Mouse (Mus musculus) stomach, embryonic 15.5 days (tissue): Measurements from ENCODE around the gene 4930455H04Rik. TPM values are rescaled to one million over a fixed set of nuclear protein-coding genes. Genes with fewer than 3 reads are reported as not detected.
A peak's percentile ranks its signal among the peaks of the same experiment; 100 is the strongest.

Experiments used
- ATAC-seq: fragments of 200-750 bp; cut with Nextera tagmentation; 2 replicates; pipeline ENCODE4 v1.8.0; 2017; ENCODE audit warnings: low read depth, moderate number of reproducible peaks, moderate TSS enrichment; ENCODE audit not compliant: insufficient read depth, low FRiP score
- H3K27ac ChIP-seq: fragments of 300-500 bp; sonication (generic); 2 replicates; pipeline ENCODE4 v1.5.1; 2015; ENCODE audit warnings: mild to moderate bottlenecking, inconsistent platforms
- H3K27me3 ChIP-seq: fragments of 300-500 bp; sonication (generic); replicated peaks from 2 replicates; pipeline ENCODE4 v1.6.1; 2015; ENCODE audit warnings: inconsistent platforms
- H3K36me3 ChIP-seq: fragments of 300-500 bp; sonication (generic); 2 replicates; pipeline ENCODE4 v1.6.1; 2015; ENCODE audit warnings: inconsistent platforms
- H3K4me1 ChIP-seq: fragments of 300-500 bp; sonication (generic); 2 replicates; pipeline ENCODE4 v1.6.1; 2015; ENCODE audit warnings: inconsistent platforms
- H3K4me2 ChIP-seq: fragments of 300-500 bp; sonication (generic); 2 replicates; pipeline ENCODE4 v1.6.1; 2015; ENCODE audit warnings: mild to moderate bottlenecking, inconsistent platforms
- H3K4me3 ChIP-seq: fragments of 300-500 bp; sonication (generic); replicated peaks from 2 replicates; pipeline ENCODE4 v1.5.1; 2015; ENCODE audit warnings: inconsistent platforms
- H3K9ac ChIP-seq: fragments of 300-500 bp; sonication (generic); 2 replicates; pipeline ENCODE4 v1.6.1; 2015; ENCODE audit warnings: inconsistent platforms
- H3K9me3 ChIP-seq: fragments of 300-500 bp; sonication (generic); 2 replicates; pipeline ENCODE4 v1.6.1; 2016; ENCODE audit warnings: inconsistent platforms
- WGBS: fragments of 180-500 bp; shearing (Covaris S2); methylation state at CpG from one replicate; pipeline ENCODE4 v1.1.7; 2015; 5-methylcytosine and 5-hydroxymethylcytosine counted together
- polyA plus RNA-seq: library from polyadenylated mRNA; unstranded; fragments of >200 nt; fragmentation: Nextera tagmentation; extraction: Ambion mirVana; gene quantifications from 2 replicates; pipeline ENCODE4 v1.2.1, GENCODE M21; 2015

The 4930455H04Rik gene
- polyA plus RNA-seq, 1 experiment from 2014 or later: not detected

GRCm38 (mm10) chr3:116969003-116969402 is 936 bp downstream of the 4930455H04Rik start:
- Histone ChIP-seq H3K4me3 (peak overlapping the region; percentile 41; the same call in 1 of the 2 replicates), H3K9ac (no peak overlapping the region), H3K27ac (peak overlapping the region; percentile 36; the same call in 1 of the 2 replicates), H3K36me3 (no peaks in the 10 kb centered on the region), H3K4me2 (peak overlapping the region; percentile 67), H3K4me1 (no peaks in the 10 kb centered on the region), H3K9me3 (no peaks in the 10 kb centered on the region), H3K27me3 (no peaks in the 10 kb centered on the region)
- 17% methylated on average over 5 of the region's 5 CpGs for WGBS
- ATAC-seq: no peak

GRCm38 (mm10) chr3:116969786-116970185 is 1.7 kb downstream of the 4930455H04Rik start:
- Histone ChIP-seq H3K36me3 (no peaks in the 10 kb centered on the region), H3K9ac (no peak overlapping the region), H3K27me3 (no peaks in the 10 kb centered on the region), H3K4me1 (no peaks in the 10 kb centered on the region), H3K4me3 (no peak overlapping the region), H3K9me3 (no peaks in the 10 kb centered on the region), H3K27ac (no peak overlapping the region), H3K4me2 (no peak overlapping the region)
- WGBS: 57% methylated on average over 5 of the region's 5 CpGs
- no peak for ATAC-seq

- ATAC-seq: no peak
- Histone ChIP-seq H3K9ac (no peak overlapping the region), H3K4me3 (no peak overlapping the region), H3K9me3 (no peaks in the 10 kb centered on the region), H3K27ac (no peak overlapping the region), H3K4me2 (no peak overlapping the region), H3K27me3 (no peaks in the 10 kb centered on the region), H3K36me3 (no peaks in the 10 kb centered on the region), H3K4me1 (no peaks in the 10 kb centered on the region)
- 57% methylated on average over 9 of the region's 9 CpGs for WGBS
Measured at GRCm38 (mm10) chr3:116981811-116982575, 13.9 kb downstream of the 4930455H04Rik start.

- Histone ChIP-seq H3K4me2 (0 out of 2 replicates have a peak overlapping the region, but pooled peaks have one; percentile 10), H3K27me3 (no peaks in the 10 kb centered on the region), H3K4me1 (no peaks in the 10 kb centered on the region), H3K27ac (no peak overlapping the region), H3K9ac (no peak overlapping the region), H3K4me3 (no peak overlapping the region), H3K36me3 (no peaks in the 10 kb centered on the region), H3K9me3 (no peaks in the 10 kb centered on the region)
- peak; percentile 65 for ATAC-seq
- 43% methylated on average over 1 of the region's 1 CpGs for WGBS
Measured at GRCm38 (mm10) chr3:116985042-116985455, 17.0 kb downstream of the 4930455H04Rik start.

- no peak overlapping the region for H3K4me3 ChIP-seq
- no peak overlapping the region for H3K27ac ChIP-seq
- no peaks in the 10 kb centered on the region for H3K36me3 ChIP-seq
- H3K4me2 ChIP-seq: no peak overlapping the region
- no peaks in the 10 kb centered on the region for H3K4me1 ChIP-seq
- 54% methylated on average over 1 of the region's 1 CpGs for WGBS
- no peak overlapping the region for H3K9ac ChIP-seq
- no peaks in the 10 kb centered on the region for H3K9me3 ChIP-seq
- ATAC-seq: no peak
- no peaks in the 10 kb centered on the region for H3K27me3 ChIP-seq
Measured at GRCm38 (mm10) chr3:116985741-116986140, 17.7 kb downstream of the 4930455H04Rik start.

- H3K4me2 ChIP-seq: no peak overlapping the region
- H3K4me3 ChIP-seq: no peak overlapping the region
- H3K9me3 ChIP-seq: no peaks in the 10 kb centered on the region
- no peak overlapping the region for H3K27ac ChIP-seq
- WGBS: 49% methylated on average over 2 of the region's 2 CpGs
- no peak overlapping the region for H3K9ac ChIP-seq
- no peaks in the 10 kb centered on the region for H3K27me3 ChIP-seq
- no peak for ATAC-seq
- H3K4me1 ChIP-seq: no peaks in the 10 kb centered on the region
- no peaks in the 10 kb centered on the region for H3K36me3 ChIP-seq
Measured at GRCm38 (mm10) chr3:116986451-116986850, 18.4 kb downstream of the 4930455H04Rik start.

- no peak overlapping the region for H3K4me2 ChIP-seq
- H3K4me1 ChIP-seq: no peaks in the 10 kb centered on the region
- no peak overlapping the region for H3K27ac ChIP-seq
- whole genome bisulfite sequencing: 80% methylated on average over 3 of the region's 3 CpGs
- H3K36me3 ChIP-seq: no peaks in the 10 kb centered on the region
- H3K4me3 ChIP-seq: no peak overlapping the region
- no peak for ATAC-seq
- H3K9ac ChIP-seq: no peak overlapping the region
- H3K27me3 ChIP-seq: no peaks in the 10 kb centered on the region
- H3K9me3 ChIP-seq: no peaks in the 10 kb centered on the region
Measured at GRCm38 (mm10) chr3:116988221-116988620, 20.2 kb downstream of the 4930455H04Rik start.

- Histone ChIP-seq H3K4me3 (no peak overlapping the region), H3K9ac (no peak overlapping the region), H3K27me3 (no peaks in the 10 kb centered on the region), H3K4me2 (no peak overlapping the region), H3K4me1 (no peaks in the 10 kb centered on the region), H3K9me3 (no peaks in the 10 kb centered on the region), H3K36me3 (no peaks in the 10 kb centered on the region), H3K27ac (no peak overlapping the region)
- 86% methylated on average over 2 of the region's 2 CpGs for WGBS
- ATAC-seq: no peak
Measured at GRCm38 (mm10) chr3:116991180-116991579, 23.1 kb downstream of the 4930455H04Rik start.

- H3K4me3 ChIP-seq: no peak overlapping the region
- no peaks in the 10 kb centered on the region for H3K27me3 ChIP-seq
- H3K9ac ChIP-seq: no peak overlapping the region
- H3K4me2 ChIP-seq: no peak overlapping the region
- no peaks in the 10 kb centered on the region for H3K9me3 ChIP-seq
- WGBS: 67% methylated on average over 2 of the region's 2 CpGs
- H3K27ac ChIP-seq: no peak overlapping the region
- H3K36me3 ChIP-seq: no peaks in the 10 kb centered on the region
- no peaks in the 10 kb centered on the region for H3K4me1 ChIP-seq
- ATAC-seq: no peak
Measured at GRCm38 (mm10) chr3:116993011-116993410, 24.9 kb downstream of the 4930455H04Rik start.

GRCm38 (mm10) chr3:117001686-117002485 is 33.8 kb downstream of the 4930455H04Rik start:
- Histone ChIP-seq H3K9ac (no peak overlapping the region), H3K36me3 (no peaks in the 10 kb centered on the region), H3K27me3 (no peaks in the 10 kb centered on the region), H3K9me3 (no peaks in the 10 kb centered on the region), H3K4me3 (no peak overlapping the region), H3K4me2 (no peak overlapping the region), H3K4me1 (no peaks in the 10 kb centered on the region), H3K27ac (no peak overlapping the region)
- WGBS: 67% methylated on average over 9 of the region's 9 CpGs
- no peak for ATAC-seq

GRCm38 (mm10) chr3:117003379-117003778 is 35.3 kb downstream of the 4930455H04Rik start:
- Histone ChIP-seq H3K36me3 (no peaks in the 10 kb centered on the region), H3K9me3 (no peaks in the 10 kb centered on the region), H3K4me1 (no peaks in the 10 kb centered on the region), H3K4me2 (no peak overlapping the region), H3K9ac (no peak overlapping the region), H3K27ac (no peak overlapping the region), H3K4me3 (no peak overlapping the region), H3K27me3 (no peaks in the 10 kb centered on the region)
- whole genome bisulfite sequencing: 78% methylated on average over 6 of the region's 6 CpGs
- ATAC-seq: no peak

- WGBS: 85% methylated on average over 3 of the region's 3 CpGs
Measured at GRCm38 (mm10) chr3:117006636-117007035, 38.6 kb downstream of the 4930455H04Rik start.

More at GRCm38 (mm10) chr3:117006636-117007035, 38.6 kb downstream of the 4930455H04Rik start:
- H3K9me3 ChIP-seq: no peaks in the 10 kb centered on the region
- H3K9ac ChIP-seq: no peak overlapping the region
- no peak overlapping the region for H3K27ac ChIP-seq
- H3K36me3 ChIP-seq: no peaks in the 10 kb centered on the region
- no peak overlapping the region for H3K4me2 ChIP-seq
- no peaks in the 10 kb centered on the region for H3K27me3 ChIP-seq
- H3K4me3 ChIP-seq: no peak overlapping the region
- no peak for ATAC-seq
- no peaks in the 10 kb centered on the region for H3K4me1 ChIP-seq
